Mouse (Mus musculus): Measurements from ENCODE around the gene Sap18b.

DNA sequence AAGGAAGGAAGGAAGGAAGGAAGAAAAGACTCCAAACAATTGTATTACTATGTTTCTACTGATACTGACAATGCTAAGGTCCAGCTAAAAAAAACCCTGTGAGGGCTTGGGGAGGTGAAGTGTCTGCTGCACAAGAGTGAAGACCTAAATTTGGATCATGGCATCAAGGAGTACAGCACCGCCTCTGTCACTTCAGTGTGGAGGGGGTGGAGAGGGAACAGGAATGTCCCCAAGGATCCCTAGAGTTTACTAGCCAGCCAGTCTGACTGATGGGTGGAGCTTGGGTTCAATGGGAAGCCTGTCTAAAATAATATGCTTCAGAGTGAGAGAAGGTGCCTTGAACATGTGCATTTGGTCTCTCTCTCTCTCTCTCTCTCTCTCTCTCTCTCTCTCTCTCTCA lies 6.9 kb upstream of the Sap18b start:
- no peak for TF ChIP-seq CTCF (IDR thresholded peaks at IDR 0.05; ENCODE audit: borderline replicate concordance, control insufficient read depth, extremely low read depth, insufficient read depth, low read length, poor library complexity)
- no peak for TF ChIP-seq POLR2A (IDR thresholded peaks at IDR 0.05; ENCODE audit: control insufficient read depth, extremely low read depth, insufficient read depth, low read length, poor library complexity)
